Mouse (Mus musculus) retina, postnatal 7 days (tissue): Measurements from ENCODE around the gene Six5.
"Not testable (repeated sequence)": the region's sequence is repeated elsewhere in the genome, so short reads cannot be mapped to it uniquely, and the experiment has no call there.

Source experiments
- DNase-seq: peaks from one replicate; pipeline ENCODE4 v3.0.0-alpha.2; 2012; ENCODE audit warnings: low read depth, low spot score

Six5 gene

DNA sequence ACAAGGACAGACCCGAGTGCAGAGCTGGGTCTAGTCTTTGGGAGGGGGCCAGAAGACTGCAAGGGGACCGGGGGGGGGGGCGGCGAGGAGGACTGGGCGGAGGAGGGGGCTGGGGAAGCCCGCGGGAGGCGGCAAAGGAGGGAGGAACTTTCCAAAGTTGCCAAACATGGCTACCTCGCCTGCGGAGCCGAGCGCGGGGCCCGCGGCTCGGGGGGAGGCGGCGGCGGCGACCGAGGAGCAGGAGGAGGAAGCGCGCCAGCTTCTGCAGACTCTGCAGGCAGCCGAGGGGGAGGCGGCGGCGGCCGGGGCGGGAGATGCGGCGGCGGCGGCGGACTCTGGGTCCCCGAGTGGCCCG, at the start of gene Six5:
Gene Six5, plus strand, starts transcription at position 124 of the 355 bp plus-strand sequence.
- DNase-seq = no peak

DNA sequence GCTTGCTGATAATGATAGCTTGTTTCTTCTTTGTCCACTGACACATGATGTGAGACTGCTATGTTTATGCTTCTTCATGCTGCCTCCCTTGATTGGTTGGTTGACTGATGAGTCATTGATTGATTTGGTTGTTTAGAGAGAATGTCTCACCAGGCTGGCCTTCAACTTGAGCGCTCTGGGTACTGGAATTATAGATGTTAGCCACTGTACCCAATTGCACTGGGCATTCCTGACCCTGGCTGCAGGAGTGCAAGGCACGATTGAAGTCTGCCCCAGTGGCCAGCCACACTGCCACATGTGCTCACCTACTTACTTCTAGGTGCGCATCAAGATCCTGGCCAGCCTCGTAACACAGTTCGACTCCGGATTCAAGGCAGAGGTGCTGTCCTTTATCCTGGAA, 49.8 kb upstream of the Six5 start:
- DNase-seq = no peak

GRCm38 (mm10) chr7:19046286-19047069, 47.9 kb upstream of the Six5 start:
- no peak for DNase-seq

DNA sequence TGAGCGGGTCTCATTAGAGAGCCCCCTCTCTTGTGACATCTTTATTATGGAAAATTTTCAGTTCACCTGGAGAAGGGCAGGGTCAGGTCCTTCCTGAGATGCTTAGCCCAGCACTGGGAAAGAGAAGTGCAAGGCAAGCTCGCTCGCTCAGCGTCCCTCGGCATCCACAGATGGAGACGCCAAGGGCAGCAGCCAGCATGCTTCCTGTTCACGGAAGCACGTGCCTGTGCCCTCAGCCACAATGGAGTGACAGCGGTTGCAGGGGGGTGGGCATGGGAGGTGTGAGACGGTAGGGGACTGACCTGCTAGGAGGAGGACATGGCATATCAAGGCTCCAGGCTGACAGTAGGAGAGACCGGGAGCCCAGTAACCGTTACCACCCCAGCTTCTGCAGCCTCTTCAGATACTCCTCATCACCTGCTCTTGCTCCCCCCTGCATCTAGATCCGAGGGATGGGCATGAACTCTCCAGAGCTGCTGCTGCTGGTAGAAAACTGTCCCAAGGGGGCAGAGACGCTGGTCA, 46.3 kb upstream of the Six5 start:
- no peak for DNase-seq

GRCm38 (mm10) chr7:19049252-19049651, 45.1 kb upstream of the Six5 start:
- no peak for DNase-seq

DNA sequence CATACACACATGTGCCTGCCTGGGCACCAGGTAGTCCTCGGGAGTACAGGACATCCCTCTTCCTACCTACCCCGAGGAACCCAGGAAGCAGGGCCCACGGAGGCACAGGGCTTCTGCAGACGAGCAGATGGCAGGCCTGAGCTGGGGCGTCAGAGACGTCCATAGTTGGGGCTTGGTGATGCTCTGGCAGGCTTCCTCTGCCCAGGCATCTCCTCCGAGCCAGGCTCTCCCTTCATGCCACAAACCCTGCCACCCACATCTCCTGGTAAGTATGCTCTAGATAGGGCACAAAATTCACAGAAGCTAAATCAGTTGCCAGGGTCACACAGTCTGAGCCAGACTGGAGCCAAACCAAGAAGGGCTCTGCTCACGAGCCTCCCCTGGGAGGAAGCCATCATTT, 44.2 kb upstream of the Six5 start:
- no peak for DNase-seq

GRCm38 (mm10) chr7:19051161-19051560, 43.2 kb upstream of the Six5 start:
- no peak for DNase-seq

DNA sequence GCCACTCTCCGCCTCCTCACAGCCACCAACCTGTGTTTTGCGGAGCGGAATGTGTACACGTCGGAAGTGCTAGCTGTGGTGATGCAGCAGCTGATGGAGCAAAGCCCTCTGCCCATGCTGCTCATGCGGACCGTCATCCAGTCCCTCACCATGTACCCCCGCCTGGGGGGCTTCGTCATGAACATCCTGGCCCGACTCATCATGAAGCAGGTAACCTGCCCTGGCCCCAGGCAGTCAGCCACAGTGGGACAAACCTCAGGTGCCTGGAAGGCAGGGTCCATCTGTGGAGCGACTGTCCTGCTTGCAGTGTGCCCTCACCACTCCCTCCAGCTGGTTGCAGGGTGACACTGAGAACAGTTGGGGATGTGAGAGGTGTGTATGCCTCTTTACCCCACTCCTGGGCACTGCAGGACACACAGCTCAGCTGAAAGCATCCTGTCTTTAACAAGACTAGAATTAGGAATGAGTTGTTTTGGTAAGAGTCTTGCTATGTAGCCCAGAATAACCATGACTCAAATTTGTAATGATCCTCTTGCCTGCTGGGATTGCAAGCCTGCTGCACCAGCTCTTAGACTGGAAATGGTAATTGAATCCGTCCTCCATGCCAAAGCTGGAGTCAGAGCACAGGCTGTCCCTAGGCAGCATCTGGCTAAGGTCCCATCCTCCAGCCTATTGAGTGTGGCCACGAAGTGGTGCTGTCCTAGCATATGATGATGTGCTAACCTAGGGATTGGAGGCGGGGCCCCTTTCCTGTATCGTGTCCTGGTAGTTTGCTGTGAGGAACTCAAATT, 41.9 kb upstream of the Six5 start:
- DNase-seq = no peak

GRCm38 (mm10) chr7:19053136-19053532, 41.3 kb upstream of the Six5 start:
- no peak for DNase-seq

DNA sequence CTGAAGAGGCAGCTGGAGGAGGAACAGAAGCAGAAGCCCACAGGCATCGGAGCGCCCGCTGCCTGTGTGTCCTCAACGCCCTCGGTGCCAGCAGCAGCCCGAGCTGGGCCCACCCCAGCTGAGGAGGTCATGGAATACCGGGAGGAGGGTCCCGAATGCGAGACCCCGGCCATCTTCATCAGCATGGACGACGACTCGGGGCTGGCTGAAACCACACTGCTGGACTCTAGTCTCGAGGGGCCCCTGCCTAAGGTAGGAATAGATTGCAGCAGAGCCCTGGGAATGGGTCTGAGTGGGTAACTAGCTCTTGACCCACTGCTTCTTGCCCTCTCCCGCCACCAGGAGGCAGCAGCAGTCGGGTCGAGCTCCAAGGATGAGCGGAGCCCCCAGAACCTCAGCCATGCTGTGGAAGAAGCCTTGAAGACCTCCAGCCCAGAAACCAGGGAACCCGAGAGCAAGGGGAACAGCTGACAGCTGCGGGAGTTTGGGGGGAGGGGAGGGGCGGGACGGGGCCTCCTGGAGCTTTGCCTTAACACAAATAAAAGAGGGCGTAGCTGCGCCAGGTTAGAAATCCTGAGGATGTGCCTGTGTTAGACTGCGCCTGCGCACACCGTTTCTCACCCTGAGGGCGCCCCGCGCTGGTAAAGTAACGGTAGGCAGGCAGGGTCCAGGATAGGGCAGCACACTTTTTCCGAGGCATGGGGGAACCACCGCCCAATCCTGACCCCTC, 40.2 kb upstream of the Six5 start, which contains the start of gene Rsph6a:
Gene Rsph6a, plus strand, starts transcription at position 644 of the 730 bp plus-strand sequence.
- DNase-seq = peak; percentile 56

DNA sequence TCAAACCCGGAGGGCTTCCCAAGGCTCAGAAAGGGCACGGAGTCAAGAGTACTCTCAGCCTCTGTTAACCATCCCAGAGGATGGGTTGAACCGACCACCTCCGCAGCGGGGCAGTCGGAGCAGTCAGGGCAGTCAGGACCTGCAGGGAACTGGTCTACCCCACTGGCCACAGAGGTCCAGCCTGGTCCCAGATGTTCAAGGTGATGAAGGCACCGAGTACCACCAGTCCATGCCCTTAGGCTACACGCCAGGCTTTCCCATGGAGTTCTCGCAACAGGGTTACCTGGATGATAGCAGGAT, 39.7 kb upstream of the Six5 start:
- DNase-seq = no peak

GRCm38 (mm10) chr7:19055108-19055507, 39.3 kb upstream of the Six5 start:
- DNase-seq = no peak

DNA sequence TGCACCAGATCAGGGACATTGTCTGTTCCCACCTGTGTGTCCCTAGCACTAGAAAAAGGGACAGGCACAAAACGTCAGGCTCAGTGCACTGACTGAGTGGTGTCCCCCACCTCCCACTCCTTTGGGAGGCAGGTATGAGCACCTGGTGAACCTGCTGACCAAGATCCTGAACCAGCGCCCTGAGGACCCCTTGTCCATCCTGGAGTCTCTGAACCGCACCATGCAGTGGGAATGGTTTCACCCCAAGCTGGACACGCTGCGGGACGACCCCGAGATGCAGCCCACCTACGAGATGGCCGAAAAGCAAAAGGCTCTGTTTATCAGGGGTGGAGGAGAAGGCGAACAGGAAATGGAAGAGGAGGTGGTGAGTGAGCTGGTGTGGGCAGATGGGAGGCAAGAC, 37.0 kb upstream of the Six5 start:
- no peak for DNase-seq

GRCm38 (mm10) chr7:19065896-19066295, 28.5 kb upstream of the Six5 start:
- DNase-seq = no peak

DNA sequence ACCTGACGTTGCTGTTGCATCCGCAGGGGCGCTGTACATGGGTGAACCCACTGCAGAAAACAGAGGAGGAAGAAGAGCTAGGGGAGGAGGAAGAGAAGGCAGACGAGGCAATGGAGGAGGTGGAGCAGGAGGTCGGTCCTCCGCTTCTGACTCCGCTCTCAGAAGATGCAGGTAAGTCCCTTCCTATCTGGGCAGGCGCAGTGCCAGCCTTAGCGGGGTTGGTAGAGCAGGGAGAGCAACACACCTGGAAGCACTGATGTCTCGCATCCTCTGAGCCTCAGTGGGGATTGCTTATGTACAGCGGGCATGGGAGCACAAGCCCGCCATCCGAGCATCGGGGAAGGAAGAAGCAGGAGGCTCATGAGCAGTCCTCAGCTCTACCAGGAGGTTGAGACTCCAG, 27.3 kb upstream of the Six5 start:
- no peak for DNase-seq

- DNase-seq = no peak
These were observed 26.5 kb upstream of the Six5 start for GRCm38 (mm10) chr7:19067935-19068334.

GRCm38 (mm10) chr7:19068707-19069106, 25.7 kb upstream of the Six5 start:
- DNase-seq = no peak

GRCm38 (mm10) chr7:19069500-19069899, 24.9 kb upstream of the Six5 start:
- DNase-seq = no peak

GRCm38 (mm10) chr7:19071024-19071423, 23.4 kb upstream of the Six5 start:
- not testable (repeated sequence) for DNase-seq

- DNase-seq = no peak
These were observed 20.9 kb upstream of the Six5 start for GRCm38 (mm10) chr7:19073504-19073903.

GRCm38 (mm10) chr7:19074494-19074893, 19.9 kb upstream of the Six5 start:
- no peak for DNase-seq

GRCm38 (mm10) chr7:19075231-19075630, 19.2 kb upstream of the Six5 start:
- DNase-seq = no peak
